Mouse (Mus musculus) layer of hippocampus, adult 6 months (tissue): ENCODE data around the gene Tbcc. TPM values are rescaled to one million over a fixed set of nuclear protein-coding genes. Genes with fewer than 3 reads are reported as not detected.

Experiments
- long read RNA-seq, 2 experiments: library from polyadenylated mRNA; unstranded; transcript quantifications; one replicate each; pipeline ENCODE4 v2.0.0; 2019 to 2020
- polyA plus RNA-seq: library from polyadenylated mRNA; unstranded; fragments of <200 nt; fragmentation: Nextera tagmentation; gene quantifications from 2 replicates; pipeline ENCODE4 v1.2.3, GENCODE M21; 2021

The Tbcc gene
- polyA plus RNA-seq: 89.9 and 101 TPM in 2 replicates
- long read RNA-seq, experiment 1, transcript Tbcc-201 (1 exons, 1,164 nt): major isoform, 142 of 143 reads
- long read RNA-seq, experiment 1, partial matches to known transcripts: 0 of 143 reads
- long read RNA-seq, experiment 1, other reads (novel, unspliced or antisense): 1 of 143 reads
- long read RNA-seq, experiment 2, transcript Tbcc-201 (1 exons, 1,164 nt): major isoform, 166 of 168 reads
- long read RNA-seq, experiment 2, partial matches to known transcripts: 0 of 168 reads
- long read RNA-seq, experiment 2, other reads (novel, unspliced or antisense): 2 of 168 reads

GRCm38 (mm10) chr17:46890116-46890815 lies at the start of gene Tbcc:
Gene Tbcc (plus strand): TSS chr17:46890684.

GRCm38 (mm10) chr17:46857903-46858748 lies 32.4 kb upstream of the Tbcc start, which contains the start of gene Bicral:
Gene Bicral (minus strand): TSS chr17:46858482.

GRCm38 (mm10) chr17:46910186-46910585 lies 19.7 kb downstream of the Tbcc start, which contains the start of gene Prph2:
Gene Prph2 (plus strand): TSS chr17:46910459.

Other genes starting within 250 kb of the Tbcc start
- 10.7 and 11.1 TPM in 2 replicates for gene Klc4, start 244.7 kb upstream of the Tbcc start, polyA plus RNA-seq
- gene Mrpl2, start 244.5 kb upstream of the Tbcc start, polyA plus RNA-seq: 103 and 112 TPM in 2 replicates
- 4.0 and 4.1 TPM in 2 replicates for gene Cul7, start 240.3 kb upstream of the Tbcc start, polyA plus RNA-seq
- 20.0 and 20.9 TPM in 2 replicates for gene Rrp36, start 216.3 kb upstream of the Tbcc start, polyA plus RNA-seq
- gene Mea1, start 211.9 kb upstream of the Tbcc start, polyA plus RNA-seq: 233 and 236 TPM in 2 replicates
- gene Klhdc3, start 209.8 kb upstream of the Tbcc start, polyA plus RNA-seq: 163 and 190 TPM in 2 replicates
- 46.1 and 49.2 TPM in 2 replicates for gene Ppp2r5d, start 185.6 kb upstream of the Tbcc start, polyA plus RNA-seq
- 9.6 and 12.9 TPM in 2 replicates for gene Pex6, start 179.2 kb upstream of the Tbcc start, polyA plus RNA-seq
- gene Gnmt, start 161.5 kb upstream of the Tbcc start, polyA plus RNA-seq: 0.41 and 2.7 TPM in 2 replicates
- 95.5 and 101 TPM in 2 replicates for gene Cnpy3, start 138.5 kb upstream of the Tbcc start, polyA plus RNA-seq
- gene Ptcra, start 127.0 kb upstream of the Tbcc start, polyA plus RNA-seq: 0.51 and 0.64 TPM in 2 replicates
- 22.2 and 31.2 TPM in 2 replicates for gene 2310039H08Rik, start 118.0 kb upstream of the Tbcc start, polyA plus RNA-seq
- 34.1 and 40.3 TPM in 2 replicates for gene Rpl7l1, start 108.0 kb upstream of the Tbcc start, polyA plus RNA-seq
- 8.0 and 8.3 TPM in 2 replicates for gene Bicral, start 32.2 kb upstream of the Tbcc start, polyA plus RNA-seq
- 0.06 TPM in 1 of 2 replicates, not detected in the other for gene Prph2, start 19.8 kb downstream of the Tbcc start, polyA plus RNA-seq
- 19.2 and 20.1 TPM in 2 replicates for gene Ubr2, start 119.9 kb downstream of the Tbcc start, polyA plus RNA-seq